Mouse (Mus musculus) spleen, postnatal 4 days (tissue): ENCODE measurements around the gene Cacng7.
"Not testable (repeated sequence)": the region's sequence is repeated elsewhere in the genome, so short reads cannot be mapped to it uniquely, and the experiment has no call there.

ENCODE experiments used
- DNase-seq, 2 experiments: peaks; one replicate each; pipeline ENCODE4 v3.0.0; 2022; ENCODE audit warnings: low spot score in 2 of 2

Cacng7 gene

GRCm38 (mm10) chr7:3389444-3390412 lies 57.0 kb downstream of the Cacng7 start:
- DNase-seq = no peak

GRCm38 (mm10) chr7:3390413-3391080 lies 57.8 kb downstream of the Cacng7 start, which contains the start of gene Cacng8:
Gene Cacng8 (plus strand): TSS chr7:3390683.
- no peak for DNase-seq

GRCm38 (mm10) chr7:3391081-3391451 lies 58.3 kb downstream of the Cacng7 start:
- DNase-seq = no peak

GRCm38 (mm10) chr7:3391809-3392208 lies 59.1 kb downstream of the Cacng7 start:
- no peak for DNase-seq

GRCm38 (mm10) chr7:3397355-3397754 lies 64.6 kb downstream of the Cacng7 start:
- DNase-seq = no peak

- DNase-seq = no peak
Observed at GRCm38 (mm10) chr7:3397797-3398196, 65.0 kb downstream of the Cacng7 start.

- not testable (repeated sequence) for DNase-seq
Observed at GRCm38 (mm10) chr7:3398363-3398762, 65.6 kb downstream of the Cacng7 start.

GRCm38 (mm10) chr7:3399937-3400336 lies 67.2 kb downstream of the Cacng7 start:
- DNase-seq = no peak

- no peak for DNase-seq
Observed at GRCm38 (mm10) chr7:3409729-3410520, 77.2 kb downstream of the Cacng7 start.

GRCm38 (mm10) chr7:3411160-3411941 lies 78.6 kb downstream of the Cacng7 start:
- DNase-seq = no peak

GRCm38 (mm10) chr7:3412036-3412435 lies 79.3 kb downstream of the Cacng7 start:
- peak in 1 of 2 experiments; percentile 70 for DNase-seq

GRCm38 (mm10) chr7:3414888-3415287 lies 82.1 kb downstream of the Cacng7 start:
- peak in 1 of 2 experiments; percentile 62 for DNase-seq

- DNase-seq = no peak
Observed at GRCm38 (mm10) chr7:3415378-3415777, 82.6 kb downstream of the Cacng7 start.
